Mouse (Mus musculus) MEL (cell line): ENCODE measurements at regions not wholly inside any gene's neighbourhood (a gene's known extent, or its start where the extent isn't known, plus 50 kb on each side); places are given as distances from the start of the nearest gene placed in this dataset.

Experiments
- DNase-seq: peaks from one replicate; pipeline ENCODE4 v3.0.0; 2011; ENCODE audit warnings: low read depth, low spot score
- H3K27ac ChIP-seq: 2 replicates; pipeline ENCODE4 v1.5.1; 2012; ENCODE audit warnings: low read depth, mild to moderate bottlenecking, control low read depth, low read length, moderate library complexity; ENCODE audit not compliant: control insufficient read depth
- H3K27me3 ChIP-seq, 2 experiments: fragments of 150-350 bp in 1 of 2; sonication (generic) in 1 of 2; 2 replicates each; pipeline ENCODE4 v1.6.1; 2012; ENCODE audit warnings: low read length in 2 of 2, mild to moderate bottlenecking in 2 of 2, improper control_type of control experiment in 1 of 2, moderate library complexity in 1 of 2; ENCODE audit not compliant: insufficient read depth in 2 of 2, control insufficient read depth in 1 of 2
- H3K36me3 ChIP-seq, 2 experiments: 2 replicates each; pipeline ENCODE4 v1.6.1; 2012 to 2014; ENCODE audit warnings: low read length in 2 of 2, improper control_type of control experiment in 1 of 2, inconsistent platforms in 1 of 2, mild to moderate bottlenecking in 1 of 2; ENCODE audit not compliant: insufficient read depth in 2 of 2, control insufficient read depth in 1 of 2
- H3K4me1 ChIP-seq, 2 experiments: fragments of 150-350 bp in 1 of 2; sonication (generic) in 1 of 2; 2 replicates each; pipeline ENCODE4 v1.6.1; 2012; ENCODE audit warnings: low read length in 2 of 2, improper control_type of control experiment in 1 of 2, mild to moderate bottlenecking in 1 of 2; ENCODE audit not compliant: insufficient read depth in 2 of 2, control insufficient read depth in 1 of 2
- H3K4me3 ChIP-seq, 2 experiments: fragments of 150-350 bp in 1 of 2; sonication (generic) in 1 of 2; 2 replicates each; pipeline ENCODE4 v1.5.1; 2012; ENCODE audit warnings: low read depth in 2 of 2, low read length in 2 of 2, mild to moderate bottlenecking in 2 of 2, moderate library complexity in 2 of 2, control low read depth in 1 of 2, improper control_type of control experiment in 1 of 2; ENCODE audit not compliant: control insufficient read depth in 1 of 2, insufficient read depth in 1 of 2
- H3K79me2 ChIP-seq: 2 replicates; pipeline ENCODE4 v1.6.1; 2012; ENCODE audit warnings: mild to moderate bottlenecking, low read length, moderate library complexity; ENCODE audit not compliant: control insufficient read depth, poor library complexity, insufficient read depth
- H3K9ac ChIP-seq: 2 replicates; pipeline ENCODE4 v1.6.1; 2012; ENCODE audit warnings: low read depth, mild to moderate bottlenecking, control low read depth, low read length, moderate library complexity; ENCODE audit not compliant: control insufficient read depth, poor library complexity, severe bottlenecking
- H3K9me3 ChIP-seq: fragments of 150-350 bp; sonication (generic); replicated peaks from 2 replicates; pipeline ENCODE4 v1.6.1; 2012; ENCODE audit warnings: mild to moderate bottlenecking, low read length, improper control_type of control experiment, moderate library complexity; ENCODE audit not compliant: insufficient read depth
- BHLHE40 ChIP-seq: IDR thresholded peaks from 2 replicates; pipeline ENCODE4 v1.6.1; 2012; ENCODE audit warnings: low read depth, mild to moderate bottlenecking, inconsistent platforms, low read length, improper control_type of control experiment, borderline replicate concordance
- CHD2 ChIP-seq: IDR thresholded peaks from 2 replicates; pipeline ENCODE4 v1.6.1; 2011; ENCODE audit warnings: low read length, improper control_type of control experiment
- EP300 ChIP-seq, 2 experiments: IDR thresholded peaks; 2 replicates each; pipeline ENCODE4 v1.6.1; 2011; ENCODE audit warnings: improper control_type of control experiment in 2 of 2, low read length in 2 of 2, low read depth in 1 of 2, mild to moderate bottlenecking in 1 of 2
- GABPA ChIP-seq: IDR thresholded peaks from 2 replicates; pipeline ENCODE4 v1.6.1; 2012; ENCODE audit warnings: low read depth, mild to moderate bottlenecking, inconsistent platforms, low read length, improper control_type of control experiment, moderate library complexity
- GATA1 ChIP-seq: IDR thresholded peaks from 2 replicates; pipeline ENCODE4 v1.6.1; 2011; ENCODE audit warnings: low read depth, low read length, improper control_type of control experiment
- HCFC1 ChIP-seq: IDR thresholded peaks from 2 replicates; pipeline ENCODE4 v1.6.1; 2012; ENCODE audit warnings: low read depth, mild to moderate bottlenecking, inconsistent platforms, low read length, improper control_type of control experiment, moderate library complexity
- MAX ChIP-seq: IDR thresholded peaks from 2 replicates; pipeline ENCODE4 v1.6.1; 2011; ENCODE audit warnings: low read length, improper control_type of control experiment
- MEF2A ChIP-seq: IDR thresholded peaks from 2 replicates; pipeline ENCODE4 v1.6.1; 2014; ENCODE audit warnings: low read depth, mild to moderate bottlenecking, inconsistent platforms, low read length, improper control_type of control experiment; ENCODE audit not compliant: poor library complexity, insufficient replicate concordance, severe bottlenecking; ENCODE audit errors: extremely low read depth
- MXI1 ChIP-seq: IDR thresholded peaks from 2 replicates; pipeline ENCODE4 v1.6.1; 2011; ENCODE audit warnings: mild to moderate bottlenecking, low read depth, low read length, improper control_type of control experiment
- MYB ChIP-seq: IDR thresholded peaks from 2 replicates; pipeline ENCODE4 v1.6.1; 2011; ENCODE audit warnings: mild to moderate bottlenecking, low read depth, low read length, improper control_type of control experiment
- MYC ChIP-seq: IDR thresholded peaks from 2 replicates; pipeline ENCODE4 v1.6.1; 2011; ENCODE audit warnings: low read depth, mild to moderate bottlenecking, low read length, improper control_type of control experiment, moderate library complexity
- NELFE ChIP-seq: IDR thresholded peaks from 2 replicates; pipeline ENCODE4 v1.6.1; 2011; ENCODE audit warnings: low read depth, low read length, improper control_type of control experiment
- NRF1 ChIP-seq: IDR thresholded peaks from 2 replicates; pipeline ENCODE4 v1.6.1; 2014; ENCODE audit warnings: low read depth, mild to moderate bottlenecking, inconsistent platforms, low read length, improper control_type of control experiment, moderate library complexity; ENCODE audit not compliant: poor library complexity, insufficient read depth, severe bottlenecking
- RAD21 ChIP-seq: IDR thresholded peaks from 2 replicates; pipeline ENCODE4 v1.6.1; 2011; ENCODE audit warnings: mild to moderate bottlenecking, low read depth, low read length, improper control_type of control experiment
- RCOR1 ChIP-seq: IDR thresholded peaks from 2 replicates; pipeline ENCODE4 v1.6.1; 2012; ENCODE audit warnings: low read depth, mild to moderate bottlenecking, inconsistent platforms, low read length, improper control_type of control experiment
- TAL1 ChIP-seq: IDR thresholded peaks from 2 replicates; pipeline ENCODE4 v1.6.1; 2012; ENCODE audit warnings: mild to moderate bottlenecking, inconsistent platforms, low read length, moderate library complexity, mixed read lengths
- TCF12 ChIP-seq: IDR thresholded peaks from 2 replicates; pipeline ENCODE4 v1.6.1; 2014; ENCODE audit warnings: low read depth, mild to moderate bottlenecking, inconsistent platforms, low read length, improper control_type of control experiment, moderate library complexity
- UBTF ChIP-seq: IDR thresholded peaks from 2 replicates; pipeline ENCODE4 v1.6.1; 2012; ENCODE audit warnings: low read depth, mild to moderate bottlenecking, inconsistent platforms, low read length, improper control_type of control experiment, moderate library complexity, borderline replicate concordance; ENCODE audit not compliant: insufficient read depth
- USF2 ChIP-seq, 2 experiments: IDR thresholded peaks; 2 replicates each; pipeline ENCODE4 v1.6.1; 2011 to 2012; ENCODE audit warnings: improper control_type of control experiment in 2 of 2, low read length in 2 of 2, borderline replicate concordance in 1 of 2, inconsistent platforms in 1 of 2, low read depth in 1 of 2, mild to moderate bottlenecking in 1 of 2; ENCODE audit not compliant: insufficient read depth in 1 of 2
- ZC3H11A ChIP-seq: IDR thresholded peaks from 2 replicates; pipeline ENCODE4 v1.6.1; 2012; ENCODE audit warnings: low read depth, mild to moderate bottlenecking, inconsistent platforms, low read length, improper control_type of control experiment
- ZKSCAN1 ChIP-seq: IDR thresholded peaks from 2 replicates; pipeline ENCODE4 v1.6.1; 2012; ENCODE audit warnings: low read depth, mild to moderate bottlenecking, inconsistent platforms, low read length, improper control_type of control experiment, moderate library complexity
- ZNF384 ChIP-seq: IDR thresholded peaks from 2 replicates; pipeline ENCODE4 v1.6.1; 2012; ENCODE audit warnings: low read depth, mild to moderate bottlenecking, inconsistent platforms, low read length, improper control_type of control experiment

- TF ChIP-seq NRF1 (no peak), ZC3H11A (no peak), USF2 (IDR thresholded peaks at IDR 0.05; ENCODE audit: borderline replicate concordance in 1 of 2, insufficient read depth in 1 of 2, low read depth in 1 of 2, low read length in 2 of 2) (no peak), MEF2A (no peak), GABPA (no peak), MYB (no peak), ZNF384 (no peak), EP300 (IDR thresholded peaks at IDR 0.05; ENCODE audit: low read depth in 1 of 2, low read length in 2 of 2) (no peak), RAD21 (no peak), HCFC1 (no peak), NELFE (no peak), MYC (no peak), UBTF (no peak), GATA1 (no peak), CHD2 (no peak)
- Histone ChIP-seq H3K27me3 (no peaks in the 10 kb centered on the region), H3K9ac (no peak overlapping the region), H3K9me3 (no peaks in the 10 kb centered on the region), H3K36me3 (no peaks in the 10 kb centered on the region), H3K4me1 (no peaks in the 10 kb centered on the region), H3K4me3 (no peak overlapping the region), H3K27ac (no peak overlapping the region), H3K79me2 (no peaks in the 10 kb centered on the region)
- DNase-seq = no peak
These were observed 103.1 kb upstream of the Kcnmb2 start for GRCm38 (mm10) chr3:31799192-31799591.

GRCm38 (mm10) chr3:31804038-31804437 lies 98.3 kb upstream of the Kcnmb2 start:
- no peaks in the 10 kb centered on the region for H3K9me3 ChIP-seq
- no peak overlapping the region for H3K4me3 ChIP-seq
- no peaks in the 10 kb centered on the region for H3K4me1 ChIP-seq
- no peaks in the 10 kb centered on the region for H3K79me2 ChIP-seq
- H3K9ac ChIP-seq = no peak overlapping the region
- no peaks in the 10 kb centered on the region for H3K36me3 ChIP-seq
- TF ChIP-seq RCOR1 = no peak
- no peak for TF ChIP-seq BHLHE40
- TF ChIP-seq MYB = no peak
- no peak for TF ChIP-seq ZC3H11A
- TF ChIP-seq TAL1 = no peak
- TF ChIP-seq MXI1 = no peak
- TF ChIP-seq GABPA = no peak
- TF ChIP-seq ZNF384 = no peak
- TF ChIP-seq TCF12 = no peak
- no peak for TF ChIP-seq ZKSCAN1
- TF ChIP-seq RAD21 = no peak
- no peak for TF ChIP-seq MAX
- no peak for TF ChIP-seq NELFE
- no peak for TF ChIP-seq GATA1
- no peak for DNase-seq
- H3K27me3 ChIP-seq = no peaks in the 10 kb centered on the region
- no peak overlapping the region for H3K27ac ChIP-seq
